Mouse (Mus musculus) left cerebral cortex, postnatal 25 days (tissue): Measurements from ENCODE around the gene Abcb5. TPM values are rescaled to one million over a fixed set of nuclear protein-coding genes. Genes with fewer than 3 reads are reported as not detected.

Experiments
- DNase-seq, 2 experiments: peaks; one replicate each; pipeline ENCODE4 v3.0.0; 2022; ENCODE audit warnings: low spot score in 2 of 2, mixed read lengths in 1 of 2
- intact Hi-C: fragments of 180-260 bp; cut with DNase I; formaldehyde crosslinking; loops from one replicate; pipeline ENCODE4 v1.15.1; 2025
- total RNA-seq, 2 experiments: library from RNA; stranded (reverse); gene quantifications; 2 replicates each; pipeline ENCODE4 v1.2.3; 2021

Gene Abcb5
- total RNA-seq, 2 experiments from 2014 or later, result not detected

GRCm38 (mm10) chr12:118836411-118837341 lies 129.5 kb downstream of the Abcb5 start:
- no peak for DNase-seq
- intact Hi-C loops, result no loop called here

GRCm38 (mm10) chr12:118829881-118830280 lies 136.3 kb downstream of the Abcb5 start:
- DNase-seq, result no peak
- intact Hi-C loops, result no loop called here

Other genes with a start within 250 kb of the Abcb5 start
- gene Sp8, start 120.1 kb downstream of the Abcb5 start, total RNA-seq, result 1 to 10 TPM; 1.7 to 2.5 TPM